8 mouse cellular contexts compared by ENCODE assay signal in genomic region chr5:112660924-112661431, GRCm38 (mm10).
DNase-seq lines count a peak whose midpoint lies in the region; ATAC-seq lines count a peak whose summit lies in the region.

No protein-coding gene starts in this region.

- no peak overlapping the region for H3K27ac ChIP-seq in heart, embryonic 12.5 days (ENCODE audit: poor library complexity, severe bottlenecking)
- H3K27ac ChIP-seq in forebrain, embryonic 15.5 days (replicated peaks) = peak overlapping the region; percentile 41
- H3K27ac ChIP-seq in midbrain, embryonic 13.5 days = peak overlapping the region; percentile 62

- peak; percentile 41; the same call in 1 of the 2 replicates for ATAC-seq in heart, embryonic 12.5 days (ENCODE audit: insufficient number of reproducible peaks, low FRiP score)
- peak; percentile 53; the same call in 1 of the 2 replicates for ATAC-seq in forebrain, embryonic 15.5 days (replicated peaks)
- peak; percentile 49 for ATAC-seq in midbrain, embryonic 13.5 days
- ATAC-seq in erythroid progenitor cell, adult 5-6 weeks (replicated peaks; ENCODE audit: low FRiP score, poor library complexity, severe bottlenecking) = no peak

- peaks cover 74% of the 10 kb centered on the region for H3K27me3 ChIP-seq in heart, embryonic 12.5 days (replicated peaks)
- H3K27me3 ChIP-seq in forebrain, embryonic 15.5 days = no peaks in the 10 kb centered on the region
- H3K27me3 ChIP-seq in midbrain, embryonic 13.5 days = no peaks in the 10 kb centered on the region

- 42% methylated on average over 10 of the region's 10 CpGs for WGBS in heart, embryonic 12.5 days
- whole genome bisulfite sequencing in forebrain, embryonic 15.5 days = 13% methylated on average over 10 of the region's 10 CpGs
- WGBS in midbrain, embryonic 13.5 days = 22% methylated on average over 10 of the region's 10 CpGs

- intact Hi-C loops in heart, postnatal 10 days (cut with DNase I) = no loop called here

- no peak overlapping the region for H3K4me3 ChIP-seq in heart, embryonic 12.5 days
- H3K4me3 ChIP-seq in forebrain, embryonic 15.5 days = no peak overlapping the region; the same call in 1 of the 2 replicates
- H3K4me3 ChIP-seq in midbrain, embryonic 13.5 days (replicated peaks) = no peak overlapping the region

- H3K4me1 ChIP-seq in heart, embryonic 12.5 days (replicated peaks) = no peaks in the 10 kb centered on the region
- peaks cover 33% of the 10 kb centered on the region for H3K4me1 ChIP-seq in forebrain, embryonic 15.5 days
- peaks cover 47% of the 10 kb centered on the region for H3K4me1 ChIP-seq in midbrain, embryonic 13.5 days (replicated peaks)

- no peak overlapping the region for H3K9ac ChIP-seq in heart, embryonic 12.5 days
- no peak overlapping the region for H3K9ac ChIP-seq in forebrain, embryonic 15.5 days (replicated peaks)
- H3K9ac ChIP-seq in midbrain, embryonic 13.5 days (replicated peaks) = no peak overlapping the region

- 0 out of 2 replicates have a peak, but pooled peaks cover 7% of the 10 kb centered on the region for H3K9me3 ChIP-seq in heart, embryonic 12.5 days (replicated peaks)
- no peaks in the 10 kb centered on the region for H3K9me3 ChIP-seq in forebrain, embryonic 15.5 days
- H3K9me3 ChIP-seq in midbrain, embryonic 13.5 days = no peaks in the 10 kb centered on the region; the same call in 1 of the 2 replicates

- H3K4me2 ChIP-seq in heart, embryonic 12.5 days = no peak overlapping the region
- H3K4me2 ChIP-seq in forebrain, embryonic 15.5 days (replicated peaks) = no peak overlapping the region
- 0 out of 2 replicates have a peak overlapping the region, but pooled peaks have one; percentile 26 for H3K4me2 ChIP-seq in midbrain, embryonic 13.5 days (replicated peaks)

- no peaks in the 10 kb centered on the region for H3K36me3 ChIP-seq in heart, embryonic 12.5 days
- H3K36me3 ChIP-seq in forebrain, embryonic 15.5 days = no peaks in the 10 kb centered on the region
- no peaks in the 10 kb centered on the region for H3K36me3 ChIP-seq in midbrain, embryonic 13.5 days

- no peak for DNase-seq in heart, postnatal 10 days
- DNase-seq in ES-CJ7 (ENCODE audit: low read depth, low spot score) = peak; percentile 95
- no peak for DNase-seq in spleen, postnatal 36 days (ENCODE audit: low spot score in 2 of 2)
- DNase-seq in urinary bladder, postnatal 10 days (ENCODE audit: low spot score) = no peak
